Mouse (Mus musculus) ES-E14 (cell line): ENCODE measurements at regions not wholly inside any gene's neighbourhood (a gene's known extent, or its start where the extent isn't known, plus 50 kb on each side); places are given as distances from the start of the nearest gene placed in this dataset.

Experiments used
- DNase-seq: peaks from one replicate; pipeline ENCODE4 v3.0.0-alpha.2; 2013; ENCODE audit warnings: low read depth, low spot score
- H3K27ac ChIP-seq: 2 replicates; pipeline ENCODE4 v1.5.1; 2012; ENCODE audit warnings: low read depth, mild to moderate bottlenecking, low read length, moderate library complexity, mixed read lengths; ENCODE audit not compliant: poor library complexity, insufficient read depth, severe bottlenecking
- H3K36me3 ChIP-seq: 2 replicates; pipeline ENCODE4 v1.6.1; 2012; ENCODE audit warnings: mild to moderate bottlenecking, low read length, moderate library complexity, mixed read lengths; ENCODE audit not compliant: control insufficient read depth, poor library complexity, insufficient read depth, severe bottlenecking
- H3K4me1 ChIP-seq, 2 experiments: fragments of 150-350 bp in 1 of 2; sonication (generic) in 1 of 2; 2 replicates each; pipeline ENCODE4 v1.6.1; 2012; ENCODE audit warnings: low read length in 2 of 2, mild to moderate bottlenecking in 1 of 2, mixed read lengths in 1 of 2; ENCODE audit not compliant: control insufficient read depth in 2 of 2, insufficient read depth in 2 of 2, poor library complexity in 1 of 2
- H3K4me3 ChIP-seq, 2 experiments: fragments of 150-350 bp in 1 of 2; sonication (generic) in 1 of 2; 2 replicates each; pipeline ENCODE4 v1.5.1; 2012; ENCODE audit warnings: low read length in 2 of 2, low read depth in 1 of 2, mild to moderate bottlenecking in 1 of 2, mixed read lengths in 1 of 2; ENCODE audit not compliant: insufficient read depth in 1 of 2, poor library complexity in 1 of 2, severe bottlenecking in 1 of 2
- H3K9ac ChIP-seq: 2 replicates; pipeline ENCODE4 v1.6.1; 2012; ENCODE audit warnings: low read depth, mild to moderate bottlenecking, low read length, mixed read lengths; ENCODE audit not compliant: poor library complexity, insufficient read depth, severe bottlenecking
- H3K9me3 ChIP-seq: fragments of 150-350 bp; sonication (generic); 2 replicates; pipeline ENCODE4 v1.6.1; 2012; ENCODE audit warnings: low read depth, mild to moderate bottlenecking, low read length; ENCODE audit not compliant: control insufficient read depth, insufficient read depth
- CHD2 ChIP-seq: IDR thresholded peaks from 2 replicates; pipeline ENCODE4 v1.6.1; 2014; ENCODE audit warnings: mild to moderate bottlenecking, low read depth, low read length, inconsistent platforms
- HCFC1 ChIP-seq: IDR thresholded peaks from 2 replicates; pipeline ENCODE4 v1.6.1; 2012; ENCODE audit warnings: low read length, inconsistent platforms, borderline replicate concordance; ENCODE audit not compliant: insufficient read depth
- MAFK ChIP-seq: IDR thresholded peaks from 2 replicates; pipeline ENCODE4 v1.6.1; 2014; ENCODE audit warnings: mild to moderate bottlenecking, low read depth, low read length, inconsistent platforms; ENCODE audit not compliant: insufficient read depth
- ZC3H11A ChIP-seq: IDR thresholded peaks from 2 replicates; pipeline ENCODE4 v1.6.1; 2012; ENCODE audit warnings: low read depth, mild to moderate bottlenecking, inconsistent platforms, low read length, borderline replicate concordance
- ZNF384 ChIP-seq: IDR thresholded peaks from 2 replicates; pipeline ENCODE4 v1.6.1; 2012; ENCODE audit warnings: low read depth, low read length, inconsistent platforms
- in situ Hi-C, 2 experiments: fragments of 600-800 bp; cut with MboI; formaldehyde crosslinking; loops; one replicate each; pipeline ENCODE4 v1.15.1; 2025; ENCODE audit warnings: low sequenced_read_pairs in 2 of 2, inconsistent platforms in 1 of 2; ENCODE audit not compliant: unreplicated experiment in 2 of 2

DNA sequence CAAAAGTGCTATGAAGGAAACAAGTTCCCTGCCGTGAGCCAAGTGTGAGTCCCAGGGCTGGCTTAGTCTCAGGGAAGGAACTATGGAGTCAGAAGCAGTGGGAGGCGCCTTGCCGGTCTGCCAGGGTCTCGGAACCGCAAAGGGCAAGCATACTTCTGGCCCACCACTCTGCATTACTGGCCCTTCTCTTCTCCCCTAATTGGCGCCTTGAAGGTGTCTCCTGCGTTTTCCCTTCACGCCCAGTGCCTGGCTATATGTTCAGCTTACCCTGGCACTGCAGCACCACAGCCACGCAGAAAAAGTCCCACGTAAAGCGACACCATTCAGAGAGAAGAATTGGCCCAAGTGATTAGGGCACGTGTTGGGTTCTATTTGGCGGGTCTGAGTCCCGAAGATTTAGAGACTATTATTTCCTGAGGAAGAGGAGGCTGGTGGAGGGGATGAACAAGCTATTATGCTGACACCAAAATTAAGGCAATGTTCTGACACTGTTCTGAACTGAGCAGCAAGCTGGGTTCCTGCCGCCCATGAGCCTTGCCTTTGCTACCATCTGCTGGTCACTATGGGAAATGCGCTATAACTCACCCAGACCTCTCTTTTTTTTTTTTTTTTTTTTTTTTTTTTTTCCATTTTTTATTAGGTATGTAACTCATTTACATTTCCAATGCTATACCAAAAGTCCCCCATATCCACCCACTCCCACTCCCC is 288.5 kb upstream of the Jmjd1c start:
- Histone ChIP-seq H3K4me3 (no peak overlapping the region), H3K9me3 (no peaks in the 10 kb centered on the region), H3K36me3 (no peaks in the 10 kb centered on the region), H3K9ac (0 out of 2 replicates have a peak overlapping the region, but pooled peaks have one; percentile 37), H3K4me1 (0 out of 4 replicates have a peak, but pooled peaks cover 0 to 2% of the 10 kb centered on the region in 2 experiments), H3K27ac (no peak overlapping the region)
- peak; percentile 38 for DNase-seq
- TF ChIP-seq MAFK (no peak), ZC3H11A (peak; percentile 60; the same call in 1 of the 2 replicates), ZNF384 (peak; percentile 93), CHD2 (no peak)
- in situ Hi-C loops: no loop called here

DNA sequence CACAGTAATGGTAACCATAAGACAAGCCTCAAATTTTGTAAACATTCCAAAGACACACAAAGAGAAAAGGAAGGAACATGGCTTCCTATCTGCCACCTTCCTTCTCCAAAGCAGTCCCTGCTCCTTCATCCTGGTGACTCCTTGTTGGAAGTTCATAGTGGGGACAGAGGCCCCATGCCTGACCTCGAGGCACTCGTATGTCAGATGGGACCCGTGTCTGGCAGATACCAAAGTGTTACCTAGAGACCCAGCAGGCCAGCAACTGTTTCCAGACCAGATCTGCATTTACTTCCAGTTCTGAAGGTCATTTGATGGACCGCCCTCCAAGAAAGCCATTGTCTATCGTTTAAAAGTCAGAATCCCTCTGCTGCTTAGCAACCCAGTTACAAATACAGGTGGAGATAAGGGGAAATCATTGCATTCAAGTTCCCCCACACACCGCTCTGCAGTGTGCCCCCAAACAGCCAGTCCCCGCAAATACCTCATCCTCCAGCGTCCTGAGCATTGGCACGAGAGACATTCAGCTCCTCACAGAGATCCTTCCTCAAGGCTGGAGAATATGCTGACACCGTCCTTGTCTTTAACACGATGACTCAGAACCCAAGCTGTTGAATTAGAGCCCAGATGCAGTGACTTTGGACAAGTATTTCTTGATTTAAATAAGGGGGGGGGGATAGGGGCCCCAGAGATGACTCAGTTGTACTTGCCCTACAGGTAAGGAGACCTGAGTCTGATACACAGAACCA is 283.2 kb upstream of the Jmjd1c start:
- in situ Hi-C loops: no loop called here
- TF ChIP-seq CHD2 (no peak), ZNF384 (no peak), MAFK (no peak), ZC3H11A (no peak), HCFC1 (no peak)
- H3K4me3 ChIP-seq: no peak overlapping the region
- DNase-seq: no peak
- H3K4me1 ChIP-seq: peaks cover 4 to 10% of the 10 kb centered on the region in 2 experiments; a peak in 2 of 4 replicates
- H3K9ac ChIP-seq: no peak overlapping the region
- no peak overlapping the region for H3K27ac ChIP-seq
- H3K36me3 ChIP-seq: no peaks in the 10 kb centered on the region
- no peaks in the 10 kb centered on the region for H3K9me3 ChIP-seq

DNA sequence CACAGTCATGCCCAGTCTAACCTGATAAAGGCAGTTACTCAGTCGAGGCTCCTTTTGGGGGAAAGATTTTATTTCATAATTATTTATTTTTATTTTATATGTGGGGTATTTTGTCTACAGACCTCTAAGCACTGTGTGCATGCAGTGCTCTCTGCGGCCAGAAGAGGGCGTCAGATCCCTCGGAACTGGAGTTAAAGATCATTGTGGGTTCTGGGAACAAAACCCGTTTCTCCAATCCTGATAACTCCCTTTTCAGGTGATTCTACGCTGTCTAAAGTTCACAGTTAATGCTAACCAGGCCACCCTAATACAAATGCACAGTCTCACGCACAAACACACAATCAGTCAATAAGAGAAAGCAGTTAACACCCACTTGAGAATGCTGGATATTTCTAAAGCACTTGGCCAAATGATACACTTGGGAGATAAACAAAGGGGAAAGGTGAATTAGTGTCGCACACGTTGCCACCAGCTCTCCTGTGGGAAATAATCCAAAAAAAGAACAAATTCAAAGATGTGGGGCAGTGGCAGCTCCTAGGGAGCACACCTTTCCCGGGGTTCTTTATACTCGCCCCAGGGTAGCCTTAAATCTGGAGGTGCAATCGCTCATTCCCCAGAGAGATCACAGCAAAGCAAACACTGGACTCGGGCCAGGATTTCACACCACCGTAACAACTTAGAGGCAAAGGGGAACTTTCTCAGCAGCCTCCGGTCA is 281.9 kb upstream of the Jmjd1c start:
- H3K36me3 ChIP-seq: no peaks in the 10 kb centered on the region
- no peak overlapping the region for H3K27ac ChIP-seq
- in situ Hi-C loops: no loop called here
- peak overlapping the region; percentile 39; the same call in 1 of the 2 replicates for H3K9ac ChIP-seq
- no peak for TF ChIP-seq HCFC1
- TF ChIP-seq CHD2: no peak
- TF ChIP-seq MAFK: no peak
- TF ChIP-seq ZNF384: no peak
- no peak for TF ChIP-seq ZC3H11A
- H3K9me3 ChIP-seq: no peaks in the 10 kb centered on the region
- DNase-seq: peak; percentile 25
- H3K4me3 ChIP-seq: peak overlapping the region in 1 of 2 experiments; percentile 40; a peak in 2 of 4 replicates
- H3K4me1 ChIP-seq: peaks cover 6 to 10% of the 10 kb centered on the region in 2 experiments; a peak in 2 of 4 replicates

DNA sequence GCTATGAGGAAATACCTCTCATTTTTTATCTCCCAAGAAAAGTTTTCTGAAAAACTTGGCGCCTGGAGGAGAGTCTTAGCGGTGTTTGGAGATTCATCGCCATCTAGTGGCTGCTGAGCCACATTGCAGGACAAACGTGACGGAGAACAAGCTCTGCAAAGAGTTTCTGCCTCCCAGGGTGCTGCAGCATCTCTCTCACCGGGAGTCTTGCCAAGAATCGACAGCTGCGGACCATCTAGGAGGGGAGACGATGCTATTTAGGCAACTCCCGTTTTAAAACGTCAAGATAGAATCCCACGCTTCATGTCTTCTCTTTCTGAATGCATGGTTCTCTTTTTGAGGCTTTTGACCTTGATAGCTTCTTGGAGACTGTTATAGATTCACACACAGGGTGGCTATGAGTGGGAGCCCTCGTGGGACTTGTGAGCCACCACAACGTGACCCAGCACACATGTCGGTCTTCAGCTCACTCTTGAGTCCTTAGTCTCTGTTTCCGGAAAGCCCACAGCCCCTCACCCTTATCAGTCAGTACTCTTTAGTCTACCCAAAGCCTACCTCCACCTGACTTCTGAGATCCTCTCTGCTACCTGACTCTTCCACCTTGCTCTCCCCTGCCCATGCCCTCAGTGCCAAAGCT is 281.2 kb upstream of the Jmjd1c start:
- no peaks in the 10 kb centered on the region for H3K36me3 ChIP-seq
- H3K9ac ChIP-seq: peak overlapping the region; percentile 39; the same call in 1 of the 2 replicates
- no peak overlapping the region for H3K27ac ChIP-seq
- peaks cover 6 to 10% of the 10 kb centered on the region in 2 experiments; a peak in 2 of 4 replicates for H3K4me1 ChIP-seq
- H3K4me3 ChIP-seq: peak overlapping the region in 1 of 2 experiments; percentile 40; a peak in 2 of 4 replicates
- TF ChIP-seq MAFK (no peak), ZNF384 (0 out of 2 replicates have a peak, but pooled peaks have one; percentile 23), CHD2 (no peak), ZC3H11A (peak; percentile 62), HCFC1 (no peak)
- peak; percentile 81 for DNase-seq
- no peaks in the 10 kb centered on the region for H3K9me3 ChIP-seq
- in situ Hi-C loops: no loop called here
